Mouse (Mus musculus): ENCODE measurements around the gene Vasn. TPM values are rescaled to one million over a fixed set of nuclear protein-coding genes. Genes with fewer than 3 reads are reported as not detected.
A peak's percentile ranks its signal among the peaks of the same experiment; 100 is the strongest.

Vasn gene
- total and polyA plus RNA-seq, 3 experiments: 2.0 to 5.0 (median 2.2) TPM

- no peak for DNase-seq (ENCODE audit: extremely low read depth)
- Histone ChIP-seq H3K27ac (ENCODE audit: insufficient read depth, low read depth) (no peak overlapping the region), H3K36me3 (replicated peaks in 1 of 2; ENCODE audit: control insufficient read depth in 1 of 2, insufficient read depth in 1 of 2, low read length in 1 of 2) (peaks cover 26 to 81% of the 10 kb centered on the region in 2 experiments), H3K9me3 (replicated peaks; ENCODE audit: low read length) (no peaks in the 10 kb centered on the region), H3K4me3 (replicated peaks in 1 of 3; ENCODE audit: low read depth in 2 of 3, low read length in 2 of 3, poor library complexity in 1 of 3) (no peak overlapping the region), H3K79me2 (replicated peaks; ENCODE audit: control insufficient read depth, extremely low read depth, insufficient read depth, poor library complexity, severe bottlenecking) (no peaks in the 10 kb centered on the region), H3K27me3 (replicated peaks) (no peaks in the 10 kb centered on the region), H3K4me2 (ENCODE audit: insufficient read depth, low read depth, poor library complexity, severe bottlenecking) (no peak overlapping the region), H3K9ac (ENCODE audit: insufficient read depth, low read depth) (no peak overlapping the region), H3K4me1 (ENCODE audit: control insufficient read depth in 1 of 2, insufficient read depth in 2 of 2) (peaks cover 16 to 32% of the 10 kb centered on the region in 2 experiments)
- dilution Hi-C loops (cut with MboI; ENCODE audit: extremely low pct_ligation_motif_present, extremely low pct_unique_long_range_greater_than_20kb, low sequenced_read_pairs): no loop called here
- TF ChIP-seq MAZ (IDR thresholded peaks at IDR 0.05; ENCODE audit: low read depth, low read length) (no peak), MAX (IDR thresholded peaks at IDR 0.05; ENCODE audit: low read length) (no peak), IRF4 (IDR thresholded peaks at IDR 0.05; ENCODE audit: low read depth, low read length) (no peak)
- in situ Hi-C loops (cut with MboI; ENCODE audit: low pct_ligation_motif_present, low pct_unique_long_range_greater_than_20kb, low sequenced_read_pairs): loop anchor here (25.0 kb wide), 1 partner anchor 498 kb away; the partner anchor contains the start of genes Ppl and Sec14l5
Measured at GRCm38 (mm10) chr16:4638891-4639390, 800 bp upstream of the Vasn start.

DNA sequence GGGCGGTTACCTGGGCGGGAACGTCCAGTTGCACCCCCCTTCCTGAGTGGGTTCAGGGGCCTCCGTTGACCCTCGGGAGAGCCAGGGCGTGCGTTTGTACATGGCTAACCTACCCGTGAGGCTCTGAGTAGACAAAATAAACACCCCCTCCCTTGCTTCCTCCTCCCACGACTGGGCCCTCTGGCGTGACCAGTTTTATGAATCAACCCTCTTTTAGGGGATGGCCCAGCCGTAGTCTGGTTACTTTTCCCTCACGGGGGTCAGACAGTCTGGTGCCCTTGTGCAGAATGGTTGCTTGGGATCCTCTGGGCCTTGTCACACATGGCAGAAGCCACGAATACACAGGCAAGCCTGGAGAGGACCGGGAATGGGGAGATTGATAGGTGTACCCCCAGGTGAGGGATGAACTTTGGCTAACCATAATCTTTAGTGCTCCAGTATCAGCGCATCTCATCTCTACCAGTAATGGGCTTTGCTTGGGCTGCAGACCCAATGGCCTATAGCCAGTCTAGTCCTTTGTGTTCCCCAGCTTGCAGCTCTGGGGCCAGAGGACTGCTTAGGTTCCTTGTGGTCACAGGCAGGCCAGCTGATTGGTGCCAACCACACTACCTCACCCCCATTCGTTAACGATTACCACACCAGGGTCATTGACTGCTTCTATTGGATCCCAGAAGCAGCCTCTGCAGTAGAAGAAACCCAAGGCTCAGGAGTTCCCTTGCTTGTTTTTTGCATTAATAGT, 695 bp downstream of the Vasn start:
- dilution Hi-C loops (cut with MboI; ENCODE audit: extremely low pct_ligation_motif_present, extremely low pct_unique_long_range_greater_than_20kb, low sequenced_read_pairs) (no loop called here), in situ Hi-C loops (cut with MboI; ENCODE audit: low pct_ligation_motif_present, low pct_unique_long_range_greater_than_20kb, low sequenced_read_pairs) (loop anchor here (25.0 kb wide), 1 partner anchor 497 kb away; the partner anchor contains the start of genes Ppl and Sec14l5)
- Histone ChIP-seq H3K79me2 (replicated peaks; ENCODE audit: control insufficient read depth, extremely low read depth, insufficient read depth, poor library complexity, severe bottlenecking) (no peaks in the 10 kb centered on the region), H3K4me1 (ENCODE audit: control insufficient read depth in 1 of 2, insufficient read depth in 2 of 2) (peaks cover 16 to 32% of the 10 kb centered on the region in 2 experiments), H3K4me3 (replicated peaks in 1 of 3; ENCODE audit: low read depth in 2 of 3, low read length in 2 of 3, poor library complexity in 1 of 3) (peak overlapping the region; percentile 55 to 60 (median 59)), H3K9me3 (replicated peaks; ENCODE audit: low read length) (no peaks in the 10 kb centered on the region), H3K36me3 (replicated peaks in 1 of 2; ENCODE audit: control insufficient read depth in 1 of 2, insufficient read depth in 1 of 2, low read length in 1 of 2) (peaks cover 17 to 79% of the 10 kb centered on the region in 2 experiments), H3K27ac (ENCODE audit: insufficient read depth, low read depth) (peak overlapping the region; percentile 1; the same call in 1 of the 2 replicates), H3K27me3 (replicated peaks) (no peaks in the 10 kb centered on the region), H3K9ac (ENCODE audit: insufficient read depth, low read depth) (peak overlapping the region; percentile 41; the same call in 1 of the 2 replicates), H3K4me2 (ENCODE audit: insufficient read depth, low read depth, poor library complexity, severe bottlenecking) (peak overlapping the region; percentile 81)
- DNase-seq (ENCODE audit: extremely low read depth): peak; percentile 66
- TF ChIP-seq MAZ (IDR thresholded peaks at IDR 0.05; ENCODE audit: low read depth, low read length): 0 out of 2 replicates have a peak, but pooled peaks have one; percentile 26
- peak; percentile 9; the same call in 1 of the 2 replicates for TF ChIP-seq TCF12 (IDR thresholded peaks at IDR 0.05; ENCODE audit: low read depth, low read length)
- 0 out of 2 replicates have a peak, but pooled peaks have one; percentile 13 for TF ChIP-seq CHD2 (IDR thresholded peaks at IDR 0.05; ENCODE audit: low read length)
- TF ChIP-seq RAD21 (IDR thresholded peaks at IDR 0.05; ENCODE audit: low read depth, low read length): no peak
- TF ChIP-seq ELF1 (IDR thresholded peaks at IDR 0.05; ENCODE audit: low read depth, low read length): no peak

DNA sequence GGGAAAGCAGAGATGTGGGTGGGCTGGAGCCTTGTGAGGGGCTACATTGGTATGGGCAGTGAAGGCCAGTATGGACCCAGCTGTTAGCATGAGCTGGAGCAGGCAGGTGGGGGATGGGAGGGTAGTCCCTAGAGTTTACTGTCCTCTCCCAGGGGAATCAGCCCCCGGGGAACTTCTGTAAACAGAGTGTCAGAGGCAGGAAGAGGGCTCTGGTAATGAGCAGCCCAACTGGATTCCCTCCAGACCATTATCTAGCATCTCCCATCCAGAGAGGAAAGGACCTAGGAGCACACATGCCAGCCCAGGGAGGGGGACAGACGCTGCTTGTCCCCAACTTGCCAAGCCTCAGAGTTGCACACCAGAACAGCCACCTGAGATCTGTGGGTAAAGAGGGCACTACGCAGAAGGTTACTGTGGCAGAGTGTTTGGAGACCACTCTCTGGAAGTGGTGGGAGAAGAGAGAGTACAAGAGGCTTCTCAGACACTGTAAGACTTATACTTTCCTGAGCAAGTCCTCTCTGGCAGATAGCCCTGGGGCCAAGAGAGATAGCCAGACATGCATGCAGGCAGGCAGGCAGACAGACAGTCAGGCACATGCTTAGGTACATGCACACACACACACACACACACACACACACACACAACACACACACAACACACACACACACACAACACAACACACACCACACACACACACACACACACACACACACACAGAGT, 1.5 kb downstream of the Vasn start:
- dilution Hi-C loops (cut with MboI; ENCODE audit: extremely low pct_ligation_motif_present, extremely low pct_unique_long_range_greater_than_20kb, low sequenced_read_pairs): no loop called here
- 0 out of 2 replicates have a peak, but pooled peaks have one; percentile 60 for TF ChIP-seq KAT2A (IDR thresholded peaks at IDR 0.05; ENCODE audit: insufficient replicate concordance, low read length)
- TF ChIP-seq USF2 (conservative IDR thresholded peaks at IDR 0.05; ENCODE audit: low read depth, low read length): no peak
- TF ChIP-seq MYC (IDR thresholded peaks at IDR 0.05; ENCODE audit: low read depth, low read length): no peak
- TF ChIP-seq CHD2 (IDR thresholded peaks at IDR 0.05; ENCODE audit: low read length): peak; percentile 29; the same call in 1 of the 2 replicates
- TF ChIP-seq NRF1 (IDR thresholded peaks at IDR 0.05; ENCODE audit: low read depth, low read length): no peak
- no peak overlapping the region for H3K27ac ChIP-seq (ENCODE audit: insufficient read depth, low read depth)

More for the DNA sequence above, 1.5 kb downstream of the Vasn start:
- in situ Hi-C loops (cut with MboI; ENCODE audit: low pct_ligation_motif_present, low pct_unique_long_range_greater_than_20kb, low sequenced_read_pairs): loop anchor here (25.0 kb wide), 1 partner anchor 496 kb away; the partner anchor contains the start of genes Ppl and Sec14l5
- DNase-seq (ENCODE audit: extremely low read depth): peak; percentile 42
- no peaks in the 10 kb centered on the region for H3K27me3 ChIP-seq (replicated peaks)
- H3K79me2 ChIP-seq (replicated peaks; ENCODE audit: control insufficient read depth, extremely low read depth, insufficient read depth, poor library complexity, severe bottlenecking): no peaks in the 10 kb centered on the region
- H3K4me3 ChIP-seq (replicated peaks in 1 of 3; ENCODE audit: low read depth in 2 of 3, low read length in 2 of 3, poor library complexity in 1 of 3): no peak overlapping the region
- peaks cover 13 to 79% of the 10 kb centered on the region in 2 experiments for H3K36me3 ChIP-seq (replicated peaks in 1 of 2; ENCODE audit: control insufficient read depth in 1 of 2, insufficient read depth in 1 of 2, low read length in 1 of 2)
- H3K4me2 ChIP-seq (ENCODE audit: insufficient read depth, low read depth, poor library complexity, severe bottlenecking): no peak overlapping the region
- no peak overlapping the region for H3K9ac ChIP-seq (ENCODE audit: insufficient read depth, low read depth)
- H3K9me3 ChIP-seq (replicated peaks; ENCODE audit: low read length): no peaks in the 10 kb centered on the region
- peaks cover 16 to 32% of the 10 kb centered on the region in 2 experiments for H3K4me1 ChIP-seq (ENCODE audit: control insufficient read depth in 1 of 2, insufficient read depth in 2 of 2)

Measured in CH12.LX (cell line).